Mouse (Mus musculus): Measurements from ENCODE around the gene Map3k7cl. TPM values are rescaled to one million over a fixed set of nuclear protein-coding genes. Genes with fewer than 3 reads are reported as not detected.
A peak's percentile ranks its signal among the peaks of the same experiment; 100 is the strongest.

The Map3k7cl gene
- 2.2 TPM for polyA plus RNA-seq (2012; fragmentation: generic; extraction: Trizol)

GRCm38 (mm10) chr16:87552907-87553691 is at the start of gene Map3k7cl:
Map3k7cl (plus strand) TSS chr16:87553330.
- Histone ChIP-seq H3ac (ENCODE audit: control insufficient read depth, insufficient read length) (no peak within 1 kb of the TSS), H3K36me3 (ENCODE audit: control insufficient read depth, insufficient read depth) (no peaks in the 10 kb centered on the region), H3K79me2 (ENCODE audit: control insufficient read depth, insufficient read depth) (no peaks in the 10 kb centered on the region), H3K27me3 (ENCODE audit: control insufficient read depth, insufficient read depth, insufficient read length) (no peaks in the 10 kb centered on the region), H3K4me2 (ENCODE audit: low read depth) (peak within 1 kb of the TSS; percentile 78), H3K4me3 (peak within 1 kb of the TSS; percentile 10)
- TF ChIP-seq SRF (IDR thresholded peaks at IDR 0.05; ENCODE audit: control insufficient read depth, insufficient read length, low read depth) = no peak
- TF ChIP-seq POLR2A (IDR thresholded peaks at IDR 0.05; ENCODE audit: insufficient read length, low read depth) = peak; percentile 8
- TF ChIP-seq REST (IDR thresholded peaks at IDR 0.05; ENCODE audit: insufficient read depth, insufficient read length) = no peak
- TF ChIP-seq TCF3 (IDR thresholded peaks at IDR 0.05; ENCODE audit: insufficient read length, low read depth) = peak; percentile 90
- TF ChIP-seq TCF12 (IDR thresholded peaks at IDR 0.05; ENCODE audit: insufficient read depth, poor library complexity, severe bottlenecking) = peak; percentile 41
- no peak for TF ChIP-seq USF1 (IDR thresholded peaks at IDR 0.05; ENCODE audit: low read depth)
- TF ChIP-seq MYOG (IDR thresholded peaks at IDR 0.05; ENCODE audit: control insufficient read depth in 1 of 3, insufficient read depth in 1 of 3, insufficient read length in 2 of 3, low read depth in 2 of 3) = peak; percentile 53 to 98 (median 97)
- peak; percentile 91 to 100 (median 100) for TF ChIP-seq MYOD1 (IDR thresholded peaks at IDR 0.05; ENCODE audit: control insufficient read depth in 1 of 3, insufficient read length in 2 of 3, low read depth in 2 of 3)
- no peak for TF ChIP-seq POLR2AphosphoS2 (IDR thresholded peaks at IDR 0.05; ENCODE audit: insufficient read length, low read depth)

GRCm38 (mm10) chr16:87511706-87512105 is 41.4 kb upstream of the Map3k7cl start:
- H3K4me2 ChIP-seq (ENCODE audit: low read depth) = no peak overlapping the region
- no peaks in the 10 kb centered on the region for H3K79me2 ChIP-seq (ENCODE audit: control insufficient read depth, insufficient read depth)
- TF ChIP-seq MYOG (IDR thresholded peaks at IDR 0.05; ENCODE audit: control insufficient read depth in 1 of 3, insufficient read depth in 1 of 3, insufficient read length in 2 of 3, low read depth in 2 of 3) (no peak), SRF (IDR thresholded peaks at IDR 0.05; ENCODE audit: control insufficient read depth, insufficient read length, low read depth) (no peak), TCF12 (IDR thresholded peaks at IDR 0.05; ENCODE audit: insufficient read depth, poor library complexity, severe bottlenecking) (no peak), POLR2AphosphoS2 (IDR thresholded peaks at IDR 0.05; ENCODE audit: insufficient read length, low read depth) (no peak)
- H3ac ChIP-seq (ENCODE audit: control insufficient read depth, insufficient read length) = no peak overlapping the region
- no peaks in the 10 kb centered on the region for H3K27me3 ChIP-seq (ENCODE audit: control insufficient read depth, insufficient read depth, insufficient read length)
- no peak overlapping the region for H3K4me3 ChIP-seq
- no peaks in the 10 kb centered on the region for H3K36me3 ChIP-seq (ENCODE audit: control insufficient read depth, insufficient read depth)

- TF ChIP-seq E2F4 (IDR thresholded peaks at IDR 0.05; ENCODE audit: insufficient read depth) = no peak
- no peak for TF ChIP-seq CEBPB (IDR thresholded peaks at IDR 0.05; ENCODE audit: insufficient read depth, poor library complexity, severe bottlenecking)
- TF ChIP-seq MAX (IDR thresholded peaks at IDR 0.05; ENCODE audit: low read depth) = no peak
- no peak for TF ChIP-seq TCF12 (IDR thresholded peaks at IDR 0.05; ENCODE audit: insufficient read depth, poor library complexity, severe bottlenecking)
- no peak for TF ChIP-seq USF1 (IDR thresholded peaks at IDR 0.05; ENCODE audit: low read depth)
- TF ChIP-seq POLR2AphosphoS2 (IDR thresholded peaks at IDR 0.05; ENCODE audit: insufficient read length, low read depth) = no peak
- TF ChIP-seq TCF3 (IDR thresholded peaks at IDR 0.05; ENCODE audit: insufficient read length, low read depth) = no peak
- no peak for TF ChIP-seq MYOG (IDR thresholded peaks at IDR 0.05; ENCODE audit: control insufficient read depth in 1 of 3, insufficient read depth in 1 of 3, insufficient read length in 2 of 3, low read depth in 2 of 3)
- no peak for TF ChIP-seq SRF (IDR thresholded peaks at IDR 0.05; ENCODE audit: control insufficient read depth, insufficient read length, low read depth)
- no peak for TF ChIP-seq REST (IDR thresholded peaks at IDR 0.05; ENCODE audit: insufficient read depth, insufficient read length)
- TF ChIP-seq POLR2A (IDR thresholded peaks at IDR 0.05; ENCODE audit: insufficient read length, low read depth) = no peak
- no peak for TF ChIP-seq MYOD1 (IDR thresholded peaks at IDR 0.05; ENCODE audit: control insufficient read depth in 1 of 3, insufficient read length in 2 of 3, low read depth in 2 of 3)
- Histone ChIP-seq H3K79me2 (ENCODE audit: control insufficient read depth, insufficient read depth) (no peaks in the 10 kb centered on the region), H3ac (ENCODE audit: control insufficient read depth, insufficient read length) (no peak overlapping the region), H3K27me3 (ENCODE audit: control insufficient read depth, insufficient read depth, insufficient read length) (no peaks in the 10 kb centered on the region), H3K36me3 (ENCODE audit: control insufficient read depth, insufficient read depth) (no peaks in the 10 kb centered on the region), H3K4me3 (no peak overlapping the region), H3K4me2 (ENCODE audit: low read depth) (no peak overlapping the region)
Observed at GRCm38 (mm10) chr16:87512331-87512730, 40.8 kb upstream of the Map3k7cl start.

GRCm38 (mm10) chr16:87524228-87524627 is 28.9 kb upstream of the Map3k7cl start:
- Histone ChIP-seq H3K79me2 (ENCODE audit: control insufficient read depth, insufficient read depth) (no peaks in the 10 kb centered on the region), H3ac (ENCODE audit: control insufficient read depth, insufficient read length) (no peak overlapping the region), H3K4me3 (no peak overlapping the region), H3K4me2 (ENCODE audit: low read depth) (no peak overlapping the region), H3K27me3 (ENCODE audit: control insufficient read depth, insufficient read depth, insufficient read length) (no peaks in the 10 kb centered on the region), H3K36me3 (ENCODE audit: control insufficient read depth, insufficient read depth) (no peaks in the 10 kb centered on the region)
- TF ChIP-seq MAX (IDR thresholded peaks at IDR 0.05; ENCODE audit: low read depth) (no peak), TCF3 (IDR thresholded peaks at IDR 0.05; ENCODE audit: insufficient read length, low read depth) (no peak), MYOG (IDR thresholded peaks at IDR 0.05; ENCODE audit: control insufficient read depth in 1 of 3, insufficient read depth in 1 of 3, insufficient read length in 2 of 3, low read depth in 2 of 3) (no peak), POLR2AphosphoS2 (IDR thresholded peaks at IDR 0.05; ENCODE audit: insufficient read length, low read depth) (no peak), USF1 (IDR thresholded peaks at IDR 0.05; ENCODE audit: low read depth) (no peak), E2F4 (IDR thresholded peaks at IDR 0.05; ENCODE audit: insufficient read depth) (no peak), SRF (IDR thresholded peaks at IDR 0.05; ENCODE audit: control insufficient read depth, insufficient read length, low read depth) (no peak), POLR2A (IDR thresholded peaks at IDR 0.05; ENCODE audit: insufficient read length, low read depth) (no peak)
